Mouse (Mus musculus) bone marrow, adult 2 months (tissue): ENCODE measurements at regions not wholly inside any gene's neighbourhood (a gene's known extent, or its start where the extent isn't known, plus 50 kb on each side); places are given as distances from the start of the nearest gene placed in this dataset.

Source experiments
- H3K27ac ChIP-seq: fragments of 200-500 bp; 2 replicates; pipeline ENCODE4 v1.5.1; 2012; ENCODE audit warnings: low read depth, mild to moderate bottlenecking, control low read depth, inconsistent platforms, low read length; ENCODE audit not compliant: control insufficient read depth, poor library complexity, insufficient read depth
- H3K4me1 ChIP-seq: fragments of 200-500 bp; 2 replicates; pipeline ENCODE4 v1.6.1; 2011; ENCODE audit warnings: low read length; ENCODE audit not compliant: control insufficient read depth, insufficient read depth
- H3K4me3 ChIP-seq: fragments of 200-500 bp; replicated peaks from 2 replicates; pipeline ENCODE3; 2011; ENCODE audit warnings: mild to moderate bottlenecking, low read depth, low read length, control low read depth; ENCODE audit not compliant: control insufficient read depth
- CTCF ChIP-seq: fragments of 200-500 bp; IDR thresholded peaks from 2 replicates; pipeline ENCODE4 v1.5.1; 2011; ENCODE audit warnings: low read length, control low read depth; ENCODE audit not compliant: control insufficient read depth, insufficient read depth
- POLR2A ChIP-seq: fragments of 200-500 bp; IDR thresholded peaks from 2 replicates; pipeline ENCODE4 v1.6.1; 2011; ENCODE audit warnings: low read depth, mild to moderate bottlenecking, control low read depth, low read length, borderline replicate concordance; ENCODE audit not compliant: control insufficient read depth
- WGBS: fragments of 180-500 bp; shearing (Covaris S2); methylation state at CpG from one replicate; pipeline ENCODE4 v1.1.7; 2018; 5-methylcytosine and 5-hydroxymethylcytosine counted together

- WGBS, result 71% methylated on average over 5 of the region's 5 CpGs
- Histone ChIP-seq H3K27ac (no peak overlapping the region), H3K4me1 (no peaks in the 10 kb centered on the region), H3K4me3 (no peak overlapping the region)
- no peak for TF ChIP-seq POLR2A
- TF ChIP-seq CTCF, result no peak
Measured at GRCm38 (mm10) chr1:73857497-73857896, 266.8 kb downstream of the Tns1 start.

GRCm38 (mm10) chr1:73856811-73857210 lies 267.4 kb downstream of the Tns1 start:
- H3K4me1 ChIP-seq, result no peaks in the 10 kb centered on the region
- H3K4me3 ChIP-seq, result no peak overlapping the region
- TF ChIP-seq POLR2A (no peak), CTCF (no peak)
- no peak overlapping the region for H3K27ac ChIP-seq
- 85% methylated on average over 7 of the region's 7 CpGs for WGBS

GRCm38 (mm10) chr1:73855306-73855705 lies 268.9 kb downstream of the Tns1 start:
- no peak overlapping the region for H3K4me3 ChIP-seq
- WGBS, result 80% methylated on average over 4 of the region's 4 CpGs
- H3K27ac ChIP-seq, result no peak overlapping the region
- no peaks in the 10 kb centered on the region for H3K4me1 ChIP-seq
- TF ChIP-seq CTCF, result no peak
- no peak for TF ChIP-seq POLR2A

GRCm38 (mm10) chr1:73853851-73854250 lies 270.4 kb downstream of the Tns1 start:
- Histone ChIP-seq H3K4me3 (no peak overlapping the region), H3K27ac (no peak overlapping the region), H3K4me1 (no peaks in the 10 kb centered on the region)
- 84% methylated on average over 11 of the region's 11 CpGs for WGBS
- TF ChIP-seq POLR2A (no peak), CTCF (no peak)

- no peak for TF ChIP-seq POLR2A
- no peak for TF ChIP-seq CTCF
- H3K4me1 ChIP-seq, result no peaks in the 10 kb centered on the region
- 81% methylated on average over 11 of the region's 11 CpGs for WGBS
Measured at GRCm38 (mm10) chr1:73850173-73851014, 273.9 kb downstream of the Tns1 start.

GRCm38 (mm10) chr1:73848370-73848769 lies 275.9 kb downstream of the Tns1 start:
- TF ChIP-seq POLR2A (no peak), CTCF (no peak)
- no peaks in the 10 kb centered on the region for H3K4me1 ChIP-seq
- WGBS, result 80% methylated on average over 3 of the region's 3 CpGs
- H3K4me3 ChIP-seq, result no peak overlapping the region
- no peak overlapping the region for H3K27ac ChIP-seq

More at GRCm38 (mm10) chr1:73850173-73851014, 273.9 kb downstream of the Tns1 start:
- no peak overlapping the region for H3K4me3 ChIP-seq
- H3K27ac ChIP-seq, result no peak overlapping the region

- no peak for TF ChIP-seq POLR2A
- TF ChIP-seq CTCF, result no peak
- 76% methylated on average over 3 of the region's 3 CpGs for WGBS
- no peak overlapping the region for H3K4me3 ChIP-seq
- no peaks in the 10 kb centered on the region for H3K4me1 ChIP-seq
- H3K27ac ChIP-seq, result no peak overlapping the region
Measured at GRCm38 (mm10) chr1:73847126-73847525, 277.1 kb downstream of the Tns1 start.

GRCm38 (mm10) chr1:73845115-73845514 lies 279.1 kb downstream of the Tns1 start:
- no peak for TF ChIP-seq POLR2A
- TF ChIP-seq CTCF, result no peak
- Histone ChIP-seq H3K27ac (no peak overlapping the region), H3K4me3 (no peak overlapping the region), H3K4me1 (no peaks in the 10 kb centered on the region)
- 76% methylated on average over 5 of the region's 5 CpGs for WGBS
